Mouse (Mus musculus): Measurements from ENCODE around the gene Scrg1. TPM values are rescaled to one million over a fixed set of nuclear protein-coding genes. Genes with fewer than 3 reads are reported as not detected.
"Not testable (repeated sequence)": the region's sequence is repeated elsewhere in the genome, so short reads cannot be mapped to it uniquely, and the experiment has no call there.

The Scrg1 gene
- total RNA-seq, 2 experiments from 2014 or later: 4.2 TPM; not detected in 1

DNA sequence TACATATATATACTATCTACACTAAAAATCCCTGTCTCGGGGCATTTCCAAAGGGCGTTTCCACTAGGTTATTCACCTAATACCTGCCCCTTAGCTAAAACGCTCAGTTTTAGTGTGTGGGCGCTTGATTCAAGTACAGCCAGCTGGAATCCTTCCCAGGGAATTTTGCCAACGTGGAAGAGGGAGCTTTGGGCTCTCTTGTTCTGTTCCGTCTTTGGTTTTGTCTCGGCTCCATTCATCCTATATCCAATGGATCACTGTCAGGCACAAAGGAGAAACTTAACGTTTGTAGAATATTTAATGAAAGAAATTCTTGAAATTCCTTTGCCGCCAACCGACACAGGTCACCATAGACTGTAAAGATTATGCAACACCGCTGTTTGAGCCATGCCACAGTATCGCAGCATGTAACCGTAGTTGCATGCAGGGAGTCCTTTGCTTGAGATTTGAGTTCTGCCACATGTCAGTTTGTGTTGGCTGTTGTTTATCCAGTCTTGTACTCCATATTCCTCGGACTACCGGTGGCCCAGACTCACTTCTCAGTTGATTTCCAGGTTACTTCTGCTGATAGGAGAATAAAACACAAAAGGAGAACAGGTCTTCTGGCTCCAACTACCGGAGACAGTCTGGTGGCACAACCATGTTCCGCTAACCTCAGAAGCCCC, 43.3 kb downstream of the Scrg1 start:
- ATAC-seq (replicated peaks; ENCODE audit: low FRiP score, poor library complexity, severe bottlenecking): no peak

GRCm38 (mm10) chr8:57503641-57504040, 47.9 kb downstream of the Scrg1 start:
- ATAC-seq (replicated peaks; ENCODE audit: low FRiP score, poor library complexity, severe bottlenecking): peak; percentile 80

DNA sequence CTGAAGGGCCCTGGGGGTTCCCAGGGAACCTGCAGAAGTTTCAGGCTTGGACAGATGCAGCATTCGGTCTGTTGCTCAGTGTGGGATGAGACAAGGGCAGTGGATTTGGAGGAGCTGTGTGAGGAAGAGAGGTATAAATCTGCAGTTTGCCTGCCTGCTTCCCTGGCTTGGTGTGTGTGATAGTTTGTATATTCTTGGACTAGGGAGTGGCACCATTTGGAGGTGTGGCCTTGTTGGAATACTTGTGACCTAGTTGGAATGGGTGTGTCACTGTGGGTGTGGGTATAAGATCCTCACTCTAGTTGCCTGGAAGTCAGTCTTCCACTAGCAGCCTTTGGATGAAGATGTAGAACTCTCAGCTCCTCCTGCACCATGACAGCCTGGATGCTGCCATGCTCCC, 49.8 kb downstream of the Scrg1 start:
- ATAC-seq (replicated peaks; ENCODE audit: low FRiP score, poor library complexity, severe bottlenecking): peak; percentile 48; the same call in 1 of the 2 replicates

GRCm38 (mm10) chr8:57507556-57508063, 51.9 kb downstream of the Scrg1 start:
- ATAC-seq (replicated peaks; ENCODE audit: low FRiP score, poor library complexity, severe bottlenecking): no peak

GRCm38 (mm10) chr8:57508657-57509056, 52.9 kb downstream of the Scrg1 start:
- no peak for ATAC-seq (replicated peaks; ENCODE audit: low FRiP score, poor library complexity, severe bottlenecking)

GRCm38 (mm10) chr8:57510791-57511315, 55.1 kb downstream of the Scrg1 start:
- ATAC-seq (replicated peaks; ENCODE audit: low FRiP score, poor library complexity, severe bottlenecking): peak; percentile 39

GRCm38 (mm10) chr8:57511316-57512118, 55.8 kb downstream of the Scrg1 start, which contains the start of gene Hmgb2:
Hmgb2 (plus strand) TSS chr8:57511907.
- peak; percentile 95 for ATAC-seq (replicated peaks; ENCODE audit: low FRiP score, poor library complexity, severe bottlenecking)

- ATAC-seq (replicated peaks; ENCODE audit: low FRiP score, poor library complexity, severe bottlenecking): no peak
Measured at GRCm38 (mm10) chr8:57512141-57513056, 56.7 kb downstream of the Scrg1 start.

- not testable (repeated sequence) for ATAC-seq (replicated peaks; ENCODE audit: low FRiP score, poor library complexity, severe bottlenecking)
Measured at GRCm38 (mm10) chr8:57513178-57513661, 57.5 kb downstream of the Scrg1 start.

DNA sequence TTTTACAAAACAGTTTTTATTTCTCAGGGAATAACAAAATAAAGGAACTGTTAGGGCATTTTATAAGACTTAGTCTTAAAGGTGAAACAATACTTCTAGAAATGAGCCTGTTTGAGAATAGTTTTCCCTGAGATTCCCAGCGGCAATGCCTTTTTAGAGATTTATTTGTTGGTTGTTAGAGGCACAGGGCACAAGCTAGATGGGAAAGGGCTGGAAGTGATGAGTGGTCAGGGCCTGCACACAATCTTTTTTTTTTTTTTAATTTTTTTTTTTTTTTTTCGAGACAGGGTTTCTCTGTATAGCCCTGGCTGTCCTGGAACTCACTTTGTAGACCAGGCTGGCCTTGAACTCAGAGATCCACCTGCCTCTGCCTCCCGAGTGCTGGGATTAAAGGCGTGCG, 61.0 kb downstream of the Scrg1 start:
- not testable (repeated sequence) for ATAC-seq (replicated peaks; ENCODE audit: low FRiP score, poor library complexity, severe bottlenecking)

DNA sequence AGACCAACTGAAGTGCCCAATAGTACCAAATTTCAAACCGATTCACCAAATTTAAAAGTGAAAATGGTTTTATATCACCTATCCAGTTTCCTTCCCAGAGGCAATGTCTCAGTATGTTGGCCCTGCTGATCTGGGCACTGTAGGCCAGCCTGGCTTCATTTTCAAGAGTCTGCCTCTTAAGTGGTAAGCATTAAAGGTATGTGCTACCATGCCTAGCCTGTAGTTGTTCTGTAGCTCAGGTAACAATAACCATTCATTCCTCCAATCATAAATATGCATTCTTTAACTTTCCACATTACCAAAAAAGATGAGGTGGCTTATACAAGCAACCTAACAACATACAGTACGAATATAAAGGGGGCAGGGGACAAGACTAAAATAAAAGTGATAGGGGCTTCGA, 62.0 kb downstream of the Scrg1 start:
- ATAC-seq (replicated peaks; ENCODE audit: low FRiP score, poor library complexity, severe bottlenecking): no peak

DNA sequence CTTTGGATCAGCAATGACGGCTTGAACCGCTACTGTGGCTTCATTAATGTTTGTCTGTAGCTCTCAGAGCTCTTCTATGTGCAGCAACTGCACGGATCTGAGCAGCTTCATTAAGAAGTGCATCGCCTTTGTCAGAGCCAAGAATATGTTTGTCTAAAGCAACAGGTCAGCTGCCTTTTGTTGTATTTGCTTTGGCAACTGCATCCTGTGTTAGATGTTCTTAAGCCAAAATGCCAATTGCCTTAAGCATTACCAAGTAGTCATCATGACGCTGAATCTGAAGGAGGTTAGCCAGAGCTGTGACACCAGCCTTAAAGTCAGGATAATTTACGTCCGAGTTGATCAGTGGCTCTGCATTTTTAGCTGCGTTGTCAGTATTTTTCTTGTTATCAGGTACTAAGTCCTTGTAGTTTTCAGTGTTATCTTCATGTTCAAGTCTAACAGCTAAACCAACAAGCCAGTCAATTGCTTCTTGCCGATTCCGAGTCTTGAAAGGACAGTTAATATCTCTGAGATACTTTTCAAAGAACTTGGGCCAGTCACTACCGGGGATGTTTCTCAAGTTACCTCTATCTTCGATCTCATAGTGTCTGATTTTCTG, 64.6 kb downstream of the Scrg1 start:
- ATAC-seq (replicated peaks; ENCODE audit: low FRiP score, poor library complexity, severe bottlenecking): peak; percentile 50; the same call in 1 of the 2 replicates

Other genes with a start within 250 kb of the Scrg1 start
- gene Hand2, start 134.9 kb upstream of the Scrg1 start, total RNA-seq (2015; ENCODE audit: low replicate concordance): not detected in 2 replicates
- gene Hand2, start 134.9 kb upstream of the Scrg1 start, total RNA-seq (2017; ENCODE audit: low replicate concordance): 0.28 TPM in 1 of 2 replicates, not detected in the other
- 13.8 and 19.9 TPM in 2 replicates for gene Sap30, start 31.9 kb downstream of the Scrg1 start, total RNA-seq (2015; ENCODE audit: low replicate concordance)
- 13.5 and 35.7 TPM in 2 replicates for gene Sap30, start 31.9 kb downstream of the Scrg1 start, total RNA-seq (2017; ENCODE audit: low replicate concordance)
- gene Hmgb2, start 56.0 kb downstream of the Scrg1 start, total RNA-seq (2015; ENCODE audit: low replicate concordance): 217 and 220 TPM in 2 replicates
- gene Hmgb2, start 56.0 kb downstream of the Scrg1 start, total RNA-seq (2017; ENCODE audit: low replicate concordance): 219 and 371 TPM in 2 replicates
- 3.3 and 4.6 TPM in 2 replicates for gene Galnt7, start 197.1 kb downstream of the Scrg1 start, total RNA-seq (2015; ENCODE audit: low replicate concordance)
- gene Galnt7, start 197.1 kb downstream of the Scrg1 start, total RNA-seq (2017; ENCODE audit: low replicate concordance): 1.3 and 2.2 TPM in 2 replicates